Mouse (Mus musculus) MEL (cell line): ENCODE measurements around the gene Wnt5a.

ENCODE experiments used
- CTCF ChIP-seq, 3 experiments: IDR thresholded peaks in 2 of 3; conservative IDR thresholded peaks in 1 of 3; 2 replicates each; pipeline ENCODE4 v1.5.1; 2011 to 2012; ENCODE audit warnings: low read length in 3 of 3, low read depth in 2 of 3, mild to moderate bottlenecking in 2 of 3, improper control_type of control experiment in 1 of 3, inconsistent platforms in 1 of 3, mixed read lengths in 1 of 3, moderate library complexity in 1 of 3; ENCODE audit not compliant: control insufficient read depth in 1 of 3, insufficient read depth in 1 of 3, poor library complexity in 1 of 3, severe bottlenecking in 1 of 3
- JUND ChIP-seq: IDR thresholded peaks from 2 replicates; pipeline ENCODE4 v1.6.1; 2011; ENCODE audit warnings: low read depth, mild to moderate bottlenecking, improper control_type of control experiment, low read length
- KAT2A ChIP-seq: conservative IDR thresholded peaks from 2 replicates; pipeline ENCODE4 v1.6.1; 2012; ENCODE audit warnings: low read depth, low read length, improper control_type of control experiment, inconsistent platforms
- MAX ChIP-seq: IDR thresholded peaks from 2 replicates; pipeline ENCODE4 v1.6.1; 2011; ENCODE audit warnings: low read length, improper control_type of control experiment
- RCOR1 ChIP-seq: IDR thresholded peaks from 2 replicates; pipeline ENCODE4 v1.6.1; 2012; ENCODE audit warnings: low read depth, mild to moderate bottlenecking, inconsistent platforms, low read length, improper control_type of control experiment
- SIN3A ChIP-seq: IDR thresholded peaks from 2 replicates; pipeline ENCODE4 v1.6.1; 2012; ENCODE audit warnings: low read length, improper control_type of control experiment, inconsistent platforms
- SMC3 ChIP-seq: IDR thresholded peaks from 2 replicates; pipeline ENCODE4 v1.6.1; 2011; ENCODE audit warnings: low read depth, low read length, improper control_type of control experiment

GRCm38 (mm10) chr14:28539577-28539976 lies 35.0 kb downstream of the Wnt5a start:
- TF ChIP-seq CTCF (IDR thresholded peaks at IDR 0.05 in 2 of 3, conservative IDR thresholded peaks at IDR 0.05 in 1 of 3; ENCODE audit: control insufficient read depth in 1 of 3, insufficient read depth in 1 of 3, low read depth in 2 of 3, low read length in 3 of 3, poor library complexity in 1 of 3, severe bottlenecking in 1 of 3) (no peak), SIN3A (no peak), MAX (no peak), SMC3 (no peak), JUND (no peak), RCOR1 (no peak), KAT2A (no peak)
